Mouse (Mus musculus): ENCODE data around the gene Cfap298. TPM values are rescaled to one million over a fixed set of nuclear protein-coding genes. Genes with fewer than 3 reads are reported as not detected.

Gene Cfap298
- polyA plus RNA-seq, 1 experiment from 2014 or later = 50.7 TPM

DNA sequence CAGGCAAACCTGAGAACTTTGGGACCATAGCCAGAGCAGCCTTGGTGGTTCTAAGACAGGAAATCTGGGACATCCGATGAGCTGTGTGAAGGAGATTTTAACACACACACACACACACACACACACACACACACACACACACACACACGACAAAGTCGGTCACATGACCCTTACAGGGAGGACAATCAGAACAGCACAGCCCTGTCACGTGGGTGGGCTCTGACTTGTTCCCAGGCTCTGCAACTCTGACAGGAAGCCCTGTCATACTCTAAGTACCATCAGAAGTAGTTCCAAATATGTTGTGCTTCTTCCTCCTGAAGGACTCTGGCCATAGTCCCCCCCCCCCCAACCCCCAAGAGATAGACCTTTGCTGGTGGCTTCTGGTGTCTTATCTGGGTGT, 33.5 kb downstream of the Cfap298 start:
- H3K36me3 ChIP-seq (ENCODE audit: control insufficient read depth, insufficient read depth, low read length) = no peaks in the 10 kb centered on the region
- H3K4me3 ChIP-seq (ENCODE audit: low read length) = no peak overlapping the region
- 0 out of 2 replicates have a peak, but pooled peaks cover 3% of the 10 kb centered on the region for H3K27me3 ChIP-seq (ENCODE audit: control insufficient read depth, insufficient read depth, low read length)
- no peak overlapping the region for H3K9ac ChIP-seq (ENCODE audit: low read depth, low read length)
- no peak overlapping the region for H3K4me2 ChIP-seq (replicated peaks; ENCODE audit: low read depth, low read length)
- no peaks in the 10 kb centered on the region for H3K4me1 ChIP-seq (ENCODE audit: control insufficient read depth, insufficient read depth, low read length)
- 67% methylated on average over 4 of the region's 4 CpGs for WGBS
- no peaks in the 10 kb centered on the region for H3K9me3 ChIP-seq (ENCODE audit: control insufficient read depth, low read length)
- no peak for ATAC-seq (ENCODE audit: low FRiP score, low TSS enrichment)
- H3K27ac ChIP-seq (ENCODE audit: low read depth, low read length) = no peak overlapping the region

DNA sequence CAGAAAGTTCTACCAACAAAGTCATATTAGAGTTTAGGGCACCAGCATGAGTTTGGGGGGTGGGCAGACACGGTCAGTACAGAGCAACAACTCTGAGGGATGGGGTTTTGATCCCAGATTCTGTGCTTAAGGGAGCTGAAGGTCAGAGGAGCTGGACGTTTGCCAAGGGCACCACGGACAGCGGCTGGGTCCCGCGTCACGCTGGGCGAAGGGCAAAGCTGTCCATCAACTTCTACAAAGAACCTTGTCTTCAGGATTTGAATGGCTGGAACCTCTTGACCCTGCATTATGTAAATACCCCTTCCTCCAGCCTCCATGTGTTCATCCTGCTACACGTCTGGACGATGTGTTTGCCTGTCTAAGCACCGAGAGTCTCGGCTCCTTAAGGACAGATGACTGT, 35.4 kb downstream of the Cfap298 start:
- H3K27me3 ChIP-seq (ENCODE audit: control insufficient read depth, insufficient read depth, low read length) = 0 out of 2 replicates have a peak, but pooled peaks cover 3% of the 10 kb centered on the region
- H3K36me3 ChIP-seq (ENCODE audit: control insufficient read depth, insufficient read depth, low read length) = no peaks in the 10 kb centered on the region
- no peaks in the 10 kb centered on the region for H3K9me3 ChIP-seq (ENCODE audit: control insufficient read depth, low read length)
- WGBS = 70% methylated on average over 12 of the region's 12 CpGs
- no peak overlapping the region for H3K4me2 ChIP-seq (replicated peaks; ENCODE audit: low read depth, low read length)
- no peak overlapping the region for H3K4me3 ChIP-seq (ENCODE audit: low read length)
- no peak overlapping the region for H3K27ac ChIP-seq (ENCODE audit: low read depth, low read length)
- no peak for ATAC-seq (ENCODE audit: low FRiP score, low TSS enrichment)
- H3K4me1 ChIP-seq (ENCODE audit: control insufficient read depth, insufficient read depth, low read length) = no peaks in the 10 kb centered on the region
- H3K9ac ChIP-seq (ENCODE audit: low read depth, low read length) = no peak overlapping the region

- H3K27ac ChIP-seq (ENCODE audit: low read depth, low read length) = no peak overlapping the region
- H3K4me2 ChIP-seq (replicated peaks; ENCODE audit: low read depth, low read length) = no peak overlapping the region
- no peaks in the 10 kb centered on the region for H3K9me3 ChIP-seq (ENCODE audit: control insufficient read depth, low read length)
- H3K27me3 ChIP-seq (ENCODE audit: control insufficient read depth, insufficient read depth, low read length) = 0 out of 2 replicates have a peak, but pooled peaks cover 3% of the 10 kb centered on the region
- H3K4me1 ChIP-seq (ENCODE audit: control insufficient read depth, insufficient read depth, low read length) = no peaks in the 10 kb centered on the region
- H3K36me3 ChIP-seq (ENCODE audit: control insufficient read depth, insufficient read depth, low read length) = no peaks in the 10 kb centered on the region
- ATAC-seq (ENCODE audit: low FRiP score, low TSS enrichment) = no peak
- 86% methylated on average over 3 of the region's 3 CpGs for WGBS
- H3K9ac ChIP-seq (ENCODE audit: low read depth, low read length) = no peak overlapping the region
- no peak overlapping the region for H3K4me3 ChIP-seq (ENCODE audit: low read length)
Measured at GRCm38 (mm10) chr16:90897651-90898050, 37.3 kb downstream of the Cfap298 start.

DNA sequence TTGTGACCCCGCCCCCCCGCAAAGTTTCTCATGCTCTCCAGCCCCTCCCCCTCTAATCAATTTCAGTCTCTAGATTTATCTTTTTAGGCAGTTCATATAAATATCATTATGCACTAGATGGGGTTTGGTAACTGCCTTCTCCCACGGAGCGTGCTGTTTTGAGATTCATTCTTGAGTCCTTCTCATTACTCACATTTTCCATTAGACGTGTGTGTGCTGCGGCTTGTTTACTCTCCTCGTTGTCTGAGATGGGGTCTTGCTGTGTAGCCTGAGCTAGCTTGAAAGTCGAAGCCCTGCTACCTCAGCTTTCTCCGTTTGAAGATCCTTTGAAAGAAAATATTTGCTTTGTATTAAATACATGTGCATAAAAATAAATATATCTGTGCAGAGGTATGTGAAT, 41.1 kb downstream of the Cfap298 start:
- H3K9ac ChIP-seq (ENCODE audit: low read depth, low read length) = no peak overlapping the region
- H3K36me3 ChIP-seq (ENCODE audit: control insufficient read depth, insufficient read depth, low read length) = no peaks in the 10 kb centered on the region
- H3K27me3 ChIP-seq (ENCODE audit: control insufficient read depth, insufficient read depth, low read length) = 0 out of 2 replicates have a peak, but pooled peaks cover 4% of the 10 kb centered on the region
- H3K4me3 ChIP-seq (ENCODE audit: low read length) = no peak overlapping the region
- H3K27ac ChIP-seq (ENCODE audit: low read depth, low read length) = no peak overlapping the region
- no peaks in the 10 kb centered on the region for H3K9me3 ChIP-seq (ENCODE audit: control insufficient read depth, low read length)
- 61% methylated on average over 9 of the region's 9 CpGs for WGBS
- no peak overlapping the region for H3K4me2 ChIP-seq (replicated peaks; ENCODE audit: low read depth, low read length)
- H3K4me1 ChIP-seq (ENCODE audit: control insufficient read depth, insufficient read depth, low read length) = peaks cover 10% of the 10 kb centered on the region; the same call in 1 of the 2 replicates
- no peak for ATAC-seq (ENCODE audit: low FRiP score, low TSS enrichment)

DNA sequence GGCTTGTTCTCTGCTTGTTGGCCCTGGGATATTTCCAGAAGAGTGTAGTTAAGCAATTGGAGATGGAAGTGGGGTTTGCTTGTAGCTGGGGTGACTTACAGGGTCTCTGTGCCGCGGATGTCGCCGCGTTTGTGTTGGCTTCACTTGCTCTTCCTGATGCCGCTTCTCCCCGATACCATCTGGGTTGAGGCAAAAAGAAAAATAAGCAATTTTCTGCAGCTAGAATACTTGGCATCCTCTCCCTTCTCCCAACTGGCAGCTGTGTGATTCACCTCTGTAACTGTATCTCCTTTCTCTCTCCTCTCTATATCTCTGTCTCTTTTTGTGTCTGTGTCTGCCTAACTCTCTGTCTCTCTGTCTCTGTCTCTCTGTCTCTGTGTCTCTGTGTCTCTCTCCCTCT, 41.9 kb downstream of the Cfap298 start:
- 61% methylated on average over 7 of the region's 7 CpGs for WGBS
- no peaks in the 10 kb centered on the region for H3K9me3 ChIP-seq (ENCODE audit: control insufficient read depth, low read length)
- H3K4me3 ChIP-seq (ENCODE audit: low read length) = no peak overlapping the region
- H3K27me3 ChIP-seq (ENCODE audit: control insufficient read depth, insufficient read depth, low read length) = 0 out of 2 replicates have a peak, but pooled peaks cover 4% of the 10 kb centered on the region
- H3K4me2 ChIP-seq (replicated peaks; ENCODE audit: low read depth, low read length) = no peak overlapping the region
- H3K4me1 ChIP-seq (ENCODE audit: control insufficient read depth, insufficient read depth, low read length) = peaks cover 10% of the 10 kb centered on the region; the same call in 1 of the 2 replicates
- H3K27ac ChIP-seq (ENCODE audit: low read depth, low read length) = no peak overlapping the region
- ATAC-seq (ENCODE audit: low FRiP score, low TSS enrichment) = no peak
- no peaks in the 10 kb centered on the region for H3K36me3 ChIP-seq (ENCODE audit: control insufficient read depth, insufficient read depth, low read length)
- no peak overlapping the region for H3K9ac ChIP-seq (ENCODE audit: low read depth, low read length)

- 15% methylated on average over 8 of the region's 8 CpGs for WGBS
- H3K4me1 ChIP-seq (ENCODE audit: control insufficient read depth, insufficient read depth, low read length) = peaks cover 10% of the 10 kb centered on the region; the same call in 1 of the 2 replicates
- peak; percentile 54; the same call in 1 of the 2 replicates for ATAC-seq (ENCODE audit: low FRiP score, low TSS enrichment)
Measured at GRCm38 (mm10) chr16:90892081-90892480, 42.8 kb downstream of the Cfap298 start.

GRCm38 (mm10) chr16:90891601-90892000, 43.3 kb downstream of the Cfap298 start:
- Histone ChIP-seq H3K4me2 (replicated peaks; ENCODE audit: low read depth, low read length) (no peak overlapping the region; the same call in 1 of the 2 replicates), H3K4me1 (ENCODE audit: control insufficient read depth, insufficient read depth, low read length) (peaks cover 10% of the 10 kb centered on the region; the same call in 1 of the 2 replicates), H3K36me3 (ENCODE audit: control insufficient read depth, insufficient read depth, low read length) (no peaks in the 10 kb centered on the region), H3K4me3 (ENCODE audit: low read length) (no peak overlapping the region), H3K9ac (ENCODE audit: low read depth, low read length) (no peak overlapping the region), H3K9me3 (ENCODE audit: control insufficient read depth, low read length) (no peaks in the 10 kb centered on the region), H3K27ac (ENCODE audit: low read depth, low read length) (no peak overlapping the region), H3K27me3 (ENCODE audit: control insufficient read depth, insufficient read depth, low read length) (0 out of 2 replicates have a peak, but pooled peaks cover 4% of the 10 kb centered on the region)
- 23% methylated on average over 14 of the region's 14 CpGs for WGBS
- peak; percentile 60; the same call in 1 of the 2 replicates for ATAC-seq (ENCODE audit: low FRiP score, low TSS enrichment)

More at GRCm38 (mm10) chr16:90892081-90892480, 42.8 kb downstream of the Cfap298 start:
- no peak overlapping the region for H3K4me3 ChIP-seq (ENCODE audit: low read length)
- 0 out of 2 replicates have a peak, but pooled peaks cover 4% of the 10 kb centered on the region for H3K27me3 ChIP-seq (ENCODE audit: control insufficient read depth, insufficient read depth, low read length)
- no peaks in the 10 kb centered on the region for H3K9me3 ChIP-seq (ENCODE audit: control insufficient read depth, low read length)
- no peaks in the 10 kb centered on the region for H3K36me3 ChIP-seq (ENCODE audit: control insufficient read depth, insufficient read depth, low read length)
- H3K4me2 ChIP-seq (replicated peaks; ENCODE audit: low read depth, low read length) = no peak overlapping the region; the same call in 1 of the 2 replicates
- no peak overlapping the region for H3K9ac ChIP-seq (ENCODE audit: low read depth, low read length)
- no peak overlapping the region for H3K27ac ChIP-seq (ENCODE audit: low read depth, low read length)

- WGBS = 77% methylated on average over 9 of the region's 9 CpGs
- no peak overlapping the region for H3K27ac ChIP-seq (ENCODE audit: low read depth, low read length)
- no peak overlapping the region for H3K4me2 ChIP-seq (replicated peaks; ENCODE audit: low read depth, low read length)
- H3K4me3 ChIP-seq (ENCODE audit: low read length) = no peak overlapping the region
- no peaks in the 10 kb centered on the region for H3K36me3 ChIP-seq (ENCODE audit: control insufficient read depth, insufficient read depth, low read length)
- ATAC-seq (ENCODE audit: low FRiP score, low TSS enrichment) = no peak
- no peaks in the 10 kb centered on the region for H3K9me3 ChIP-seq (ENCODE audit: control insufficient read depth, low read length)
- H3K9ac ChIP-seq (ENCODE audit: low read depth, low read length) = no peak overlapping the region
- 0 out of 2 replicates have a peak, but pooled peaks cover 4% of the 10 kb centered on the region for H3K27me3 ChIP-seq (ENCODE audit: control insufficient read depth, insufficient read depth, low read length)
- peaks cover 10% of the 10 kb centered on the region; the same call in 1 of the 2 replicates for H3K4me1 ChIP-seq (ENCODE audit: control insufficient read depth, insufficient read depth, low read length)
Measured at GRCm38 (mm10) chr16:90890683-90891082, 44.2 kb downstream of the Cfap298 start.

DNA sequence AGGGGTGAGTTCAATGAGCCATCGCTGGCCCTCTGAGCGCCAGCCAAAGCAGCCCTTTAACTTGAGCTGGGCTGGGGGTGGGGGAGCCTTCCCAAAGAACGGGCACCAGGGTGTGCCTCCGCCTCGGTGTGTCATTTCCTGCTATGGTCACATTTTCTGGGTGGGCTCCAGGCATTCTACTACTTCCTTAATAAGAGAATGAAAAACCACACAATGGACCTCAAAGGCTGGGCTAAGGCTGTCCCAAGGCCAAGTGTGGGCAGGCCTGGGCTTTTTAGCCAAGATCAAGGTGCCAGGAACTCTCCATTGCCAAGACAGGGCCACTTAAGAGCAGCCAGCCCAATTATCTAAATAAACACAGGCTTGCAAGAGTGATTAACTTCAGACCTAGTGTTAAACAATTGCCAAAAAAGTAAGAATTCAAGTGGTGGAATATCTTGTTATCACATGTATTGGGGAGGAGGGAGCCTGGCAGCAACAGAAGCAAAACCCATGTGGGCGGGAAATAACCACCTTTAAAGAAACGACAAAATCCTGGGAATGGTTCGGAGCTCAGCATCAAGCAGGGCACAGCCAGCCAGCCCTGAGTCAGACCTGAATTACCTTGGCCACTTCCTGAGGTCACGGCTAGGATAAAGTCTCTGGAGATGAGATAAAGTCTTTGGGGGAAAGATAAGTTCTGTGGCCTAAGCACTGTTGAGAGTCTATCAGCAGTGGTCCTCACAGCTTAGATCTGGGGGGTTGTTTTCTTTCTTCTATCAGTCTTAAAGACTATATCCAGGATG, 48.9 kb downstream of the Cfap298 start:
- H3K4me1 ChIP-seq (ENCODE audit: control insufficient read depth, insufficient read depth, low read length) = 0 out of 2 replicates have a peak, but pooled peaks cover 3% of the 10 kb centered on the region
- H3K36me3 ChIP-seq (ENCODE audit: control insufficient read depth, insufficient read depth, low read length) = no peaks in the 10 kb centered on the region
- no peak overlapping the region for H3K27ac ChIP-seq (ENCODE audit: low read depth, low read length)
- H3K4me3 ChIP-seq (ENCODE audit: low read length) = no peak overlapping the region
- H3K27me3 ChIP-seq (ENCODE audit: control insufficient read depth, insufficient read depth, low read length) = no peaks in the 10 kb centered on the region
- no peaks in the 10 kb centered on the region for H3K9me3 ChIP-seq (ENCODE audit: control insufficient read depth, low read length)
- ATAC-seq (ENCODE audit: low FRiP score, low TSS enrichment) = no peak
- 63% methylated on average over 9 of the region's 9 CpGs for WGBS
- no peak overlapping the region for H3K4me2 ChIP-seq (replicated peaks; ENCODE audit: low read depth, low read length)
- no peak overlapping the region for H3K9ac ChIP-seq (ENCODE audit: low read depth, low read length)
